Mouse (Mus musculus) heart, postnatal 0 days (tissue): ENCODE results near the gene Anks1b. TPM values are rescaled to one million over a fixed set of nuclear protein-coding genes. Genes with fewer than 3 reads are reported as not detected.

Experiments used
- ATAC-seq: fragments of 200-750 bp; cut with Nextera tagmentation; 2 replicates; pipeline ENCODE4 v1.8.0; 2017; ENCODE audit warnings: low read depth, moderate number of reproducible peaks, moderate library complexity; ENCODE audit not compliant: insufficient read depth
- DNase-seq: peaks from one replicate; pipeline ENCODE4 v3.0.0-alpha.2; 2016; ENCODE audit warnings: low spot score
- H3K27ac ChIP-seq: fragments of 300-500 bp; sonication (generic); 2 replicates; pipeline ENCODE4 v1.5.1; 2014; ENCODE audit warnings: low read depth, mild to moderate bottlenecking
- H3K27me3 ChIP-seq: fragments of 300-500 bp; sonication (generic); 2 replicates; pipeline ENCODE4 v1.6.1; 2014; ENCODE audit warnings: low read length, mixed read lengths; ENCODE audit not compliant: control insufficient read depth, insufficient read depth
- H3K36me3 ChIP-seq: fragments of 300-500 bp; sonication (generic); replicated peaks from 2 replicates; pipeline ENCODE4 v1.6.1; 2014; ENCODE audit warnings: low read length, mixed read lengths; ENCODE audit not compliant: control insufficient read depth, insufficient read depth
- H3K4me1 ChIP-seq: fragments of 300-500 bp; sonication (generic); 2 replicates; pipeline ENCODE4 v1.6.1; 2014; ENCODE audit warnings: antibody characterized with exemption; ENCODE audit not compliant: control insufficient read depth, insufficient read depth
- H3K4me2 ChIP-seq: fragments of 300-500 bp; sonication (generic); 2 replicates; pipeline ENCODE4 v1.6.1; 2014; ENCODE audit warnings: low read depth, mild to moderate bottlenecking, low read length, moderate library complexity
- H3K4me3 ChIP-seq: fragments of 300-500 bp; sonication (generic); 2 replicates; pipeline ENCODE4 v1.5.1; 2014; ENCODE audit warnings: low read depth, low read length
- H3K9ac ChIP-seq: fragments of 300-500 bp; sonication (generic); replicated peaks from 2 replicates; pipeline ENCODE4 v1.6.1; 2014; ENCODE audit warnings: low read depth, low read length, mixed read lengths
- H3K9me3 ChIP-seq: fragments of 300-500 bp; sonication (generic); replicated peaks from 2 replicates; pipeline ENCODE4 v1.6.1; 2016; ENCODE audit warnings: low read length; ENCODE audit not compliant: control insufficient read depth
- CTCF ChIP-seq: IDR thresholded peaks from 2 replicates; pipeline ENCODE4 v1.5.1; 2016; ENCODE audit warnings: antibody characterized with exemption, control low read depth, low read depth
- EP300 ChIP-seq: IDR thresholded peaks from 2 replicates; pipeline ENCODE4 v1.6.1; 2016; ENCODE audit warnings: antibody characterized with exemption, low read depth
- WGBS: fragments of 180-500 bp; shearing (Covaris S2); extraction: QIAGEN DNeasy Blood & Tissue Kit; methylation state at CpG from one replicate; pipeline ENCODE4 v1.1.7; 2014; 5-methylcytosine and 5-hydroxymethylcytosine counted together
- polyA plus RNA-seq: library from polyadenylated mRNA; unstranded; fragments of >200 nt; fragmentation: Nextera tagmentation; extraction: Ambion mirVana; gene quantifications from 2 replicates; pipeline ENCODE4 v1.2.1, GENCODE M21; 2015
- total RNA-seq: library from RNA; depleted of rRNA; stranded (reverse); fragments of >200 nt; gene quantifications from 2 replicates; pipeline ENCODE4 v1.2.3, GENCODE M21; 2014; ENCODE audit warnings: low replicate concordance

Gene Anks1b
- total and polyA plus RNA-seq, 2 experiments from 2014 or later = 0.26 TPM; not detected in 1

GRCm38 (mm10) chr10:90856668-90857067 lies 983.4 kb downstream of the Anks1b start:
- ATAC-seq (no peak), DNase-seq (no peak)
- no peaks in the 10 kb centered on the region for H3K9me3 ChIP-seq
- WGBS = 37% methylated on average over 4 of the region's 4 CpGs
- H3K4me3 ChIP-seq = no peak overlapping the region
- H3K27ac ChIP-seq = no peak overlapping the region
- H3K4me2 ChIP-seq = no peak overlapping the region
- no peak overlapping the region for H3K9ac ChIP-seq
- TF ChIP-seq CTCF (no peak), EP300 (no peak)
- no peaks in the 10 kb centered on the region for H3K27me3 ChIP-seq
- H3K4me1 ChIP-seq = no peaks in the 10 kb centered on the region
- H3K36me3 ChIP-seq = no peaks in the 10 kb centered on the region

- Histone ChIP-seq H3K27ac (no peak overlapping the region), H3K4me2 (no peak overlapping the region), H3K36me3 (no peaks in the 10 kb centered on the region), H3K9ac (no peak overlapping the region), H3K4me3 (no peak overlapping the region), H3K9me3 (no peaks in the 10 kb centered on the region), H3K27me3 (no peaks in the 10 kb centered on the region), H3K4me1 (no peaks in the 10 kb centered on the region)
- TF ChIP-seq CTCF = no peak
- TF ChIP-seq EP300 = no peak
- DNase-seq (no peak), ATAC-seq (no peak)
- 71% methylated on average over 19 of the region's 19 CpGs for WGBS
Measured at GRCm38 (mm10) chr10:90859665-90860523, 986.6 kb downstream of the Anks1b start.

DNA sequence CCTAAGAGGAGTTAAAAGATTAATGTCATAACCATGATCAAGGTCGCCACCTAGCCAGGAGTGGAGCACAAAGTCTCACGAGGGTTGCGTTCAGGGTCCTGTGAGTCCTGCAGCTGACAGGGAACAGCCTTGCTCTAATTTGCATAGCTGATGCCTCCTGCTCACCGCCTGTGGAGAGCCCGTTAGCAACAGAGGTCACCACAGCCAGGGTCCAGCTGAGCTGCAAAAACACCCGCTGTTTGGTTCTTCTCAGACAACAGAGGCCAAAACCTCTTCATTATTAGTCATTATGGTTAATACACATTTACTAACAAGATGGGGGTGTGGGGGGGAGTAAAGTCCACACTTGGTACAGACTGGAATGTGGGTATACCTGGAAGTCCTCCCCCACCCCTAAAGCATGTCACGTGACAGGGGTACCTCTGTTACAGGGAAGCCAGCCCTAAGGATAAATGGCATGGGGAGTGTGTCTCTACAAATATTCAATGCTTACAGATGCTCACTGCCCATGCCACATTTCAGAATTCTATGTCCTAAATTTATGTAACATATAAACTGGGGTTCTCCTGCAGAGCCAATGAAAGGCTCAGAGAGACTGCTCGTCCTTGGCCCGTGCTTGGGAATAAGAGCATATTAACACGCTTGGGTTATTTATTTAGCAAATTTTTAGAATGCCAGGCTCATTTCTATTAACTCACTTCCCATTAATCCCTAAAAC lies 990.7 kb downstream of the Anks1b start:
- H3K27ac ChIP-seq = no peak overlapping the region
- no peak overlapping the region for H3K4me3 ChIP-seq
- ATAC-seq (no peak), DNase-seq (no peak)
- no peaks in the 10 kb centered on the region for H3K4me1 ChIP-seq
- 14% methylated on average over 10 of the region's 10 CpGs for WGBS
- no peak overlapping the region for H3K4me2 ChIP-seq
- H3K27me3 ChIP-seq = no peaks in the 10 kb centered on the region
- H3K9ac ChIP-seq = no peak overlapping the region
- no peaks in the 10 kb centered on the region for H3K36me3 ChIP-seq
- TF ChIP-seq CTCF (no peak), EP300 (no peak)
- no peaks in the 10 kb centered on the region for H3K9me3 ChIP-seq

DNA sequence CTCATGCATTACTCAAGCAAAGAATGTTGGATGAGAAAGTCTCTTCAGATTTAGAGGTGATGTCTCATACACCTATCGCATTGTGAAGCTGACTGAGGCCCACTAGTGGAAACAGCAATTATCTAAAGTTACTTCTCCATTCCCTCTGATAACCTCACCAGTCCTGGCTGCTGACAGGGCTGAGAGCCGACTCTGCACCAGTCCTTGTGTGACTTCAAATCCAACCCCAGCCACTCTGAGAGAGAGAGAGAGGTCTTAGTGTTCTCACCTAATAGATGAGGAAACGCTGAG lies 991.2 kb downstream of the Anks1b start:
- H3K9me3 ChIP-seq = no peaks in the 10 kb centered on the region
- H3K4me1 ChIP-seq = no peaks in the 10 kb centered on the region
- 4% methylated on average over 3 of the region's 3 CpGs for WGBS
- no peaks in the 10 kb centered on the region for H3K27me3 ChIP-seq
- no peak overlapping the region for H3K4me3 ChIP-seq
- no peak overlapping the region for H3K4me2 ChIP-seq
- ATAC-seq (no peak), DNase-seq (no peak)
- no peaks in the 10 kb centered on the region for H3K36me3 ChIP-seq
- TF ChIP-seq CTCF (no peak), EP300 (no peak)
- H3K27ac ChIP-seq = no peak overlapping the region
- H3K9ac ChIP-seq = no peak overlapping the region

DNA sequence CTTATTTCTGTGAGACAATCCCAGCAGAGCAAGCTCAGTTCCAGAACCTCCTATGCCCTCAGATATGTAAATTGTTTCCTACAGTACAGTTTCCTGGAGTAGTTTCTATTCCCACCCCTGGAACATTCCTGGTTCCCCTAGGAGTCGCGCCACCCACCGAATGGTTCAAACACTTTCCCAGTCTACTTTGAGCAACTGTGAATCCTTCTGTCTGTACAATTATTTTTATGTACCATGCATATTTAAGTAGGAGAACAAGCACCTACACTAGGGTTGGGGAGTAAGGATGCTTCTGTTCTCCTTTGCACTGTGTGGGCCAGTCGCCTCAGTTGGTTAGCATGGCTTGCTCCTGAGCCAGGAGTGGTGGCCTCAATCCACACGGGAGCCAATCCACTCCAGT lies 999.9 kb downstream of the Anks1b start:
- DNase-seq = no peak

More for the DNA sequence above, 999.9 kb downstream of the Anks1b start:
- ATAC-seq = no peak
- H3K27ac ChIP-seq = no peak overlapping the region
- 77% methylated on average over 5 of the region's 5 CpGs for WGBS
- H3K9ac ChIP-seq = no peak overlapping the region
- no peaks in the 10 kb centered on the region for H3K4me1 ChIP-seq
- H3K9me3 ChIP-seq = no peaks in the 10 kb centered on the region
- H3K27me3 ChIP-seq = no peaks in the 10 kb centered on the region
- H3K36me3 ChIP-seq = no peaks in the 10 kb centered on the region
- no peak overlapping the region for H3K4me2 ChIP-seq
- no peak overlapping the region for H3K4me3 ChIP-seq
- no peak for TF ChIP-seq EP300
- TF ChIP-seq CTCF = no peak
